Mouse (Mus musculus): ENCODE measurements around the gene Gp1ba. TPM values are rescaled to one million over a fixed set of nuclear protein-coding genes. Genes with fewer than 3 reads are reported as not detected.

Gene Gp1ba
- polyA plus RNA-seq, 1 experiment from 2014 or later: 0.07 TPM

DNA sequence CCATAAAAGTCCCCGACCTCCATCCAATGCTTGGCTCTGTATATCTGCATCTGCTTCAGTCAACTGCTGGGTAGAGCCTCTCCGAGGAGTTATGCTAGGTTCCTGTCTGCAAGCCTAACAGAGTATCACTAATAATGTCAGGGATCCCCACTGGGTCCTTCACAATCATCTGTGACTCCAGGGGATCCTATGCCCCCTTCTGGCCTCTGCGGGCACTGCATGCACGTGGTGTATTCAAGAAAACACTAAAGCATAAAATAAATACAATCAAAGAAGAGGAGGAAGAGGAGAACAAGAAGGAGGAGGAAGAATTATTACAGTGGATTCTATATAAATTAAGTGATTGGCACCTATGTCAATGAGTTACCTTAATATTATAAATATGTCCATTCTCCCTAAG is 13.4 kb upstream of the Gp1ba start:
- Histone ChIP-seq H3K4me1 (replicated peaks; ENCODE audit: control insufficient read depth, insufficient read depth, low read length) (0 out of 2 replicates have a peak, but pooled peaks cover 9% of the 10 kb centered on the region), H3K36me3 (ENCODE audit: control insufficient read depth, insufficient read depth) (no peaks in the 10 kb centered on the region), H3K4me3 (ENCODE audit: low read depth, low read length) (no peak overlapping the region), H3K4me2 (replicated peaks; ENCODE audit: low read depth) (no peak overlapping the region), H3K9ac (ENCODE audit: low read depth, low read length) (no peak overlapping the region), H3K27ac (ENCODE audit: low read depth, low read length) (no peak overlapping the region), H3K27me3 (replicated peaks; ENCODE audit: control insufficient read depth, insufficient read depth, low read length) (no peaks in the 10 kb centered on the region), H3K9me3 (ENCODE audit: control insufficient read depth) (no peaks in the 10 kb centered on the region)
- TF ChIP-seq CTCF (IDR thresholded peaks at IDR 0.05; ENCODE audit: low read depth): peak; percentile 77
- 47% methylated on average over 4 of the region's 4 CpGs for WGBS
- ATAC-seq: no peak

- TF ChIP-seq CTCF (IDR thresholded peaks at IDR 0.05; ENCODE audit: low read depth): no peak
- Histone ChIP-seq H3K27ac (ENCODE audit: low read depth, low read length) (peak overlapping the region; percentile 50; the same call in 1 of the 2 replicates), H3K9me3 (ENCODE audit: control insufficient read depth) (no peaks in the 10 kb centered on the region), H3K4me1 (replicated peaks; ENCODE audit: control insufficient read depth, insufficient read depth, low read length) (0 out of 2 replicates have a peak, but pooled peaks cover 4% of the 10 kb centered on the region), H3K27me3 (replicated peaks; ENCODE audit: control insufficient read depth, insufficient read depth, low read length) (no peaks in the 10 kb centered on the region), H3K4me3 (ENCODE audit: low read depth, low read length) (no peak overlapping the region), H3K4me2 (replicated peaks; ENCODE audit: low read depth) (no peak overlapping the region), H3K9ac (ENCODE audit: low read depth, low read length) (no peak overlapping the region), H3K36me3 (ENCODE audit: control insufficient read depth, insufficient read depth) (no peaks in the 10 kb centered on the region)
- ATAC-seq: peak; percentile 42; the same call in 1 of the 2 replicates
- 42% methylated on average over 4 of the region's 4 CpGs for WGBS
Measured at GRCm38 (mm10) chr11:70626877-70627276, 12.0 kb upstream of the Gp1ba start.

DNA sequence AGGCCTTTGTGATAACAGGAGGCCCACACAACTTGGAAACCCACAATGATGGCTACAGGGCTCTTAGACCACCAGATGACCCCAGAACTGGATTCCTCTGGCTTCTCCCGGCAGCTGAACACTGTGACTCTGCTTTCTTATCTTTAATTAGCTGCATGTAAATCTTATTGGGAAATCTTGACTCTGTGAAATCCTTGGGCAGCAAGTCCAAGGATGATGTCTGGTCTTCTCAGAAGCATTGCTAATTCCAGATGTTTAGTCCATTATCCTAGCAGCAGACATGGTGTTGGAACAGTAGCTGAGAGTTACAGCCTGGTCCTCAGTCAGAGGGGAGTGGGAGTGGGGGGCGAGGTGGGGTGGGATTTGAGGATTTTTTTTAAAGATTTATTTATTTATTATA is 10.5 kb upstream of the Gp1ba start:
- WGBS: 60% methylated on average over 2 of the region's 2 CpGs
- Histone ChIP-seq H3K9me3 (ENCODE audit: control insufficient read depth) (no peaks in the 10 kb centered on the region), H3K27ac (ENCODE audit: low read depth, low read length) (no peak overlapping the region), H3K4me2 (replicated peaks; ENCODE audit: low read depth) (no peak overlapping the region), H3K4me1 (replicated peaks; ENCODE audit: control insufficient read depth, insufficient read depth, low read length) (0 out of 2 replicates have a peak, but pooled peaks cover 2% of the 10 kb centered on the region), H3K27me3 (replicated peaks; ENCODE audit: control insufficient read depth, insufficient read depth, low read length) (no peaks in the 10 kb centered on the region), H3K4me3 (ENCODE audit: low read depth, low read length) (no peak overlapping the region), H3K9ac (ENCODE audit: low read depth, low read length) (no peak overlapping the region), H3K36me3 (ENCODE audit: control insufficient read depth, insufficient read depth) (no peaks in the 10 kb centered on the region)
- no peak for ATAC-seq
- TF ChIP-seq CTCF (IDR thresholded peaks at IDR 0.05; ENCODE audit: low read depth): no peak

GRCm38 (mm10) chr11:70629557-70629956 is 9.4 kb upstream of the Gp1ba start:
- H3K9ac ChIP-seq (ENCODE audit: low read depth, low read length): no peak overlapping the region
- H3K9me3 ChIP-seq (ENCODE audit: control insufficient read depth): no peaks in the 10 kb centered on the region
- WGBS: 43% methylated on average over 5 of the region's 5 CpGs
- peak; percentile 63 for TF ChIP-seq CTCF (IDR thresholded peaks at IDR 0.05; ENCODE audit: low read depth)
- H3K27ac ChIP-seq (ENCODE audit: low read depth, low read length): no peak overlapping the region
- H3K4me1 ChIP-seq (replicated peaks; ENCODE audit: control insufficient read depth, insufficient read depth, low read length): 0 out of 2 replicates have a peak, but pooled peaks cover 2% of the 10 kb centered on the region
- no peaks in the 10 kb centered on the region for H3K27me3 ChIP-seq (replicated peaks; ENCODE audit: control insufficient read depth, insufficient read depth, low read length)
- H3K36me3 ChIP-seq (ENCODE audit: control insufficient read depth, insufficient read depth): no peaks in the 10 kb centered on the region
- H3K4me2 ChIP-seq (replicated peaks; ENCODE audit: low read depth): no peak overlapping the region
- no peak for ATAC-seq
- H3K4me3 ChIP-seq (ENCODE audit: low read depth, low read length): no peak overlapping the region

DNA sequence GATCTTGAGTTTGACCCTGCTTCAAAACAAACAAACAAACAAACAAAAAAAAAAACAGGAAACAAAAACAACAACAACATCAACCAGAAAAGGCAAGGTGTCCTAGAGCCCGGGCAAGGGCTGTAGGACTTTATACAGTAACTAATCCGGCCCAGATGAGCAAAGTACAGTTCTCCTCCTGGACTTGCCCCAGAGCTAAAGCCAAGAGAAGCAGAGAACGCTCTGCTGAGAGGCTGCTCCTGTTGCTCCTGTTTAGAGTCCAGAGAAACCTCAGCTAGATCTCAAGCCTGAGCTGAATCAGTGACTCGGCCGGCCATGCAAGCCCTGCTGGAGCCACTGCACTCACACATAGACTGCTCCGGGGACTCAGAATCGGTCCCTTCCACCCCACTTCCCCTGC is 8.8 kb upstream of the Gp1ba start:
- no peaks in the 10 kb centered on the region for H3K9me3 ChIP-seq (ENCODE audit: control insufficient read depth)
- ATAC-seq: no peak
- H3K27me3 ChIP-seq (replicated peaks; ENCODE audit: control insufficient read depth, insufficient read depth, low read length): no peaks in the 10 kb centered on the region
- no peak for TF ChIP-seq CTCF (IDR thresholded peaks at IDR 0.05; ENCODE audit: low read depth)
- H3K36me3 ChIP-seq (ENCODE audit: control insufficient read depth, insufficient read depth): no peaks in the 10 kb centered on the region
- no peak overlapping the region for H3K4me2 ChIP-seq (replicated peaks; ENCODE audit: low read depth)
- 0 out of 2 replicates have a peak overlapping the region, but pooled peaks have one; percentile 13 for H3K9ac ChIP-seq (ENCODE audit: low read depth, low read length)
- 49% methylated on average over 7 of the region's 7 CpGs for WGBS
- H3K27ac ChIP-seq (ENCODE audit: low read depth, low read length): peak overlapping the region; percentile 22; the same call in 1 of the 2 replicates
- H3K4me1 ChIP-seq (replicated peaks; ENCODE audit: control insufficient read depth, insufficient read depth, low read length): 0 out of 2 replicates have a peak, but pooled peaks cover 2% of the 10 kb centered on the region
- no peak overlapping the region for H3K4me3 ChIP-seq (ENCODE audit: low read depth, low read length)

DNA sequence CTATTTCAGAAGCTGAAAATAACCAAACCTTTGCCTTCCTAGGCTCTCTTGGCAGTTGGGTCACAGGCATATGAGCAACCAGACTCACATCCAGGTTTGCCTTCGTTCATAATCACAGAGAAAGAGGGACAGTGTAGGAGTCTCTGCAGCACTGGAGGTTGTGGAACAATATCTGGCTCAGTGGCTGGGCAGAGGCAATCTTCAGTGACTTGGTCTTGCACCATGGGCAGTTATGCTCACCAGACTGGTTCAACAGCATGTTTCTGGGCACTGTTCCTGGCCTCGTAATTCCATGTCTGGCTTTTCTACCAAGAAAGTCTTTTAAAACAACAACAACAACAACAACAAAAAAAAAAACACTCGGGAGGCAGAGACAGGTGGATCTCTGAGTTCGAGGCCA is 3.3 kb upstream of the Gp1ba start:
- TF ChIP-seq CTCF (IDR thresholded peaks at IDR 0.05; ENCODE audit: low read depth): no peak
- ATAC-seq: no peak
- 83% methylated on average over 4 of the region's 4 CpGs for WGBS

DNA sequence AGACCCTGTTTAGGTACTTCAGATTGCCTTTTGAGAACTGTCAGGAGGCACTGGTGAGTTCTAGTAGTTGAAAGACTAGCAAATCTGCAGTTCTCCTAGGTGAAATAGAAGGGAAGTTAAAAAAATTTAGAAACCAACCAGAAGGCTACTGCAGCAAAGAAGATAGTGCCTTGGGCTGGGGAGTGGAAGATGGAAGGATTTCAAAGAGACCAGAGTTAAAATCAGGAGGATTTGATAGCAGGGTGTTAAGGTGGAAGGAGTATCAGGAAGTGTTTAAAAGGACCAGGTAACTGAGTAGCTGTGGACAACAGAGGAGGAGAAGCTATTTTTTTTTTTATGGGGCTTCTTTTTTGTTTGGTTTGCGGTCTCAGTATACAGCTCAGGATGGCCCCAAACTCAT is 1.2 kb upstream of the Gp1ba start:
- Histone ChIP-seq H3K36me3 (ENCODE audit: control insufficient read depth, insufficient read depth) (no peaks in the 10 kb centered on the region), H3K27me3 (replicated peaks; ENCODE audit: control insufficient read depth, insufficient read depth, low read length) (no peaks in the 10 kb centered on the region), H3K4me1 (replicated peaks; ENCODE audit: control insufficient read depth, insufficient read depth, low read length) (no peaks in the 10 kb centered on the region), H3K27ac (ENCODE audit: low read depth, low read length) (no peak overlapping the region), H3K4me3 (ENCODE audit: low read depth, low read length) (no peak overlapping the region), H3K9me3 (ENCODE audit: control insufficient read depth) (no peaks in the 10 kb centered on the region), H3K9ac (ENCODE audit: low read depth, low read length) (no peak overlapping the region), H3K4me2 (replicated peaks; ENCODE audit: low read depth) (no peak overlapping the region)
- no peak for ATAC-seq
- TF ChIP-seq CTCF (IDR thresholded peaks at IDR 0.05; ENCODE audit: low read depth): no peak
- 95% methylated on average over 1 of the region's 1 CpGs for WGBS

More for the DNA sequence above, 3.3 kb upstream of the Gp1ba start:
- Histone ChIP-seq H3K4me3 (ENCODE audit: low read depth, low read length) (no peak overlapping the region), H3K9ac (ENCODE audit: low read depth, low read length) (no peak overlapping the region), H3K4me1 (replicated peaks; ENCODE audit: control insufficient read depth, insufficient read depth, low read length) (no peaks in the 10 kb centered on the region), H3K4me2 (replicated peaks; ENCODE audit: low read depth) (no peak overlapping the region), H3K27ac (ENCODE audit: low read depth, low read length) (no peak overlapping the region), H3K36me3 (ENCODE audit: control insufficient read depth, insufficient read depth) (no peaks in the 10 kb centered on the region), H3K9me3 (ENCODE audit: control insufficient read depth) (no peaks in the 10 kb centered on the region), H3K27me3 (replicated peaks; ENCODE audit: control insufficient read depth, insufficient read depth, low read length) (no peaks in the 10 kb centered on the region)

Measured in intestine, postnatal 0 days (tissue).